Mouse (Mus musculus) spleen, adult 12 weeks (tissue): ENCODE measurements around the gene Usp42.

Experiments used
- DNase-seq: peaks from one replicate; pipeline ENCODE4 v3.0.0; 2022; ENCODE audit warnings: low spot score

The Usp42 gene

GRCm38 (mm10) chr5:143690392-143690791, 41.7 kb downstream of the Usp42 start:
- no peak for DNase-seq

DNA sequence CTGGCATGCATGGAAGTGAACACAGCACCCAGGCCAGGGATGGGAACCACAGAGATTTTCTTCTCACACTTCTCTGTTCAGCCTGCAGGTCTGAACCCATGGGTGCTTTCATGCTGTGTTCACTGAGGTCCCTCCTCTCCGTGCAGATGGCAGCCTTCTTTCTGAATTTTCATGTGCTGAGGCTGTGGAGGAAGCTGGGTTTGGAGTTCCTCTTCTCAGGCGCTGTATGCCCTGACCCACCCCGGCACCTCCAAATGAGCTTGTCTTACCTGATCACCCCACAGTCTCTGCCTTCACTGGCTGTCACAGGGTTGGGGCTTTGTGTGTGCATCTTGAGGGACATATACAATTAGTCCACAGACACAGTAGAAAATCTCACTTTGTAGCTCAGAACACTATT, 44.5 kb downstream of the Usp42 start:
- no peak for DNase-seq

- DNase-seq: no peak
Observed at GRCm38 (mm10) chr5:143686456-143686855, 45.6 kb downstream of the Usp42 start.

GRCm38 (mm10) chr5:143684911-143685390, 47.1 kb downstream of the Usp42 start:
- DNase-seq: no peak

- DNase-seq: no peak
Observed at GRCm38 (mm10) chr5:143683696-143684095, 48.4 kb downstream of the Usp42 start.

- DNase-seq: no peak
Observed at GRCm38 (mm10) chr5:143679654-143680053, 52.4 kb downstream of the Usp42 start.

GRCm38 (mm10) chr5:143678634-143679271, 53.3 kb downstream of the Usp42 start:
- no peak for DNase-seq

DNA sequence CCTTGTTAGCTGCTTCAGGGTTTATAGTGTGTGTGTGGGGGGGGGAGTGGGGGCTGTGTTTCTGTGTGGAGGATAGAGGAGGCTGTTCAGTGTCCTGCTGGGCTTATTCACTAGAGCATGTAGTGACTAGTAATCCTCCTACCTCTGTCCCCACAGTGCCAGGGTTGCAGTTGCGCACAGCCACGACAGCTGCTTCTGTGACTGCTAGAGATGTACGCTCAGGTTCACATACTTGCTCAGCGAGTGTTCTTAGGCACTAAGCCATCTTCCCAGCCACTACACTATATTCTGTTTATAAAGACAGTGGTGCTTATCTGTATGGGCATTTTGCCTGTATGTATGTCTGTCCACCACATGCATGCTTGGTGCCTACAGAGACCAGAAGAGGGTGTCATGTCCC, 54.7 kb downstream of the Usp42 start:
- no peak for DNase-seq

GRCm38 (mm10) chr5:143676218-143676985, 55.7 kb downstream of the Usp42 start:
- no peak for DNase-seq

GRCm38 (mm10) chr5:143674576-143674975, 57.5 kb downstream of the Usp42 start:
- DNase-seq: no peak

GRCm38 (mm10) chr5:143670740-143671415, 61.2 kb downstream of the Usp42 start:
- no peak for DNase-seq

DNA sequence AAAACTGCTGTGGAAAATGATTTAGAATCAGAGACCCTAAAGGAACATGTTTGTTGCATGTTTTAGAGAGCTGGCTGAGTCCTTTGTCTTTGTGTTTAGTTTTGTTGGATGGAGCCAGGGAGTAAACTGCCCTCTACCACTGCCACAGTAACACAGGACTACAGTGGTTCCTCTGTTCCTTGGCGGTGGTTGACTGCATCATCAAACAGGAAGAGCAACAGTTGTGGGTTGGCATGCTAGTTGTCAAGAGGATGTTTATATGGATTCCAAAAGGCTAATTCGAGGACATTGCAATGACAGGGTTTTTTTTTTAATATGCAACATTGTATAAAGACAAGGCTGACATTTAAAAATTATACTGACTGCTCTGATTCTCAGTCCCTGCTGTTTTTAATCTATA, 62.2 kb downstream of the Usp42 start:
- DNase-seq: no peak

DNA sequence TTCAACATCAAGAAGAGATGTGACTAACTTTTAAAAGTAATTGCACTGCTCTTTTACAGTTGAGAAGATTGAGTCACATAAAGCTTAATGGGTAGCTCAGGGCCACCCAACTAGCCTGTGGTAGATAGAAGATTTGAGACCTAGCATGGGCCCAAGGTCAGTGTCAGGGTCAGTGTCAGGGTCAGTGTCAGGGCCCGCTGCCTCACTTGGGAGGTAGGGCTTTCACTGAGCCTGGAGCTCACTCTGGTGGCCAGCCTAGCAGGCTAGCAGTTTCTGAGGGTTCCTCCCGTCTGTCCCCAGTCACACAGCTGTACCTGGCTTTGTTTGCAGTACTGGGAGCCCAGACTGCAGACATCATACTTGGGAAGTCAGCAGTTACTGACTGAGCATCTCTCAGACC, 62.7 kb downstream of the Usp42 start:
- no peak for DNase-seq

DNA sequence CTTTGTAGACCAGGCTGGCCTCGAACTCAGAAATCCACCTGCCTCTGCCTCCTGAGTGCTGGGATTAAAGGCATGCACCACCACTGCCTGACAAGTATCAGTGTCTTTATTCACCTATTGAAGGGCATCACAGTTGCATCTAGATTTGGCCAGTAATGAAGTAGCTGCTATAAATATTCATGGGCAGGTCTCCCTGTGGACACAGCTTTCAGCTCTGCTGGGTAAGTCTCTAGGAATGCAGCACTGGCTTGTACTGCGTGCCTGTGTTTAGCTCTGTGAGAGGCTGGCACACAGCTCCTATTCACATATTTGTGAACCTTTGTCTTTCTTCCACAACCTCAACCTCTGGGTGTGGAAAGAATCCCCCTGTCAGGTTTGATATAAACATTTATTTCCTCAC, 63.2 kb downstream of the Usp42 start:
- DNase-seq: no peak

GRCm38 (mm10) chr5:143666015-143666414, 66.1 kb downstream of the Usp42 start:
- DNase-seq: no peak

DNA sequence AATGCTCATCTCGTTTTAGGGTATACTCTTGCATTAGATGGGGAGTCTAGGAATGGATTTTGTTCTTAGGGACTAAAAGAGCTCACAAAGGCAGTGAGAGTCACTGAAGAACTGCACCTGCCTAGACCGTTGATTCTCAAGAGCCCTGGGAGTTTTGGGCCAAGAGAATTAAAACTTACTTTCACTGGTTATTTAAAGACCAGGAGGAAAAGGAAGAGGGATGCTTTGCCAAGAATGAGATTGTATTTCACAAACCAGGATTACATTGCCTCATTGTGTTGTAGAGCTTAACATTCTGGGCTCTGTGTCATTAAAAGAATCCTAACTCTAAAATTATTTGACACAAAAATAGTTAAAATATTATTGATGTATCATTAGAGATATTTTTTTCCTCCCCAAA, 66.5 kb downstream of the Usp42 start:
- no peak for DNase-seq

DNA sequence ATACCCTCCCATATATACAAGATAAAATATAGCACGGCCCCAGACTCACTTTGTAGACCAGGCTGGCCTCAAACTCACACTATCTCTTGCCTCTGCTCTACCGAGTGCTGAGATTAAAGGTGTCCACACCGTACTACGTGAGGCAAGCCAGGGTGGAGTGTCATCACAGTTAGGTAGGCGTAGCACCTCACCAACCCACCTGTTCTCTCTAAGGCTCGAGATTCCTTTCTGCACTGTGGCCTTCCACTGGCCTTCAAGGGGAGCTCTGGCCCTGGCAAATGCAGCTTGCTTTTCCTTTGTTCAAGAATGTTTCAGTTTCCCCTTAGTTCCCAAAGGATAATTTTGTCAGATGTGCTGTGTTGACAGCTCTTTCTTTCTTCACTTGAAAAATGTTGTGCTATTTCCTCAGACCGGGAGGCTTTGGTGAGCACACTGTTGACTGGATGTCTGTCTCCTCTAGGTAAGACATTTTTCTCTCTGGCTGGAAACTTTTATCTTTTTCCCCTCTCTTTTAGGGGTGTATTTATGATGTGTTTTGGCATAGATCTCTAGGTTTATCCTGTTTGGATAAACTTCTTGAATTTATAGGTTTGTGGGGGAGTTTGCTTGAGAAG, 68.9 kb downstream of the Usp42 start:
- no peak for DNase-seq
